Mouse (Mus musculus): ENCODE measurements around the gene Lemd1.
A peak's percentile ranks its signal among the peaks of the same experiment; 100 is the strongest.

Gene Lemd1

DNA sequence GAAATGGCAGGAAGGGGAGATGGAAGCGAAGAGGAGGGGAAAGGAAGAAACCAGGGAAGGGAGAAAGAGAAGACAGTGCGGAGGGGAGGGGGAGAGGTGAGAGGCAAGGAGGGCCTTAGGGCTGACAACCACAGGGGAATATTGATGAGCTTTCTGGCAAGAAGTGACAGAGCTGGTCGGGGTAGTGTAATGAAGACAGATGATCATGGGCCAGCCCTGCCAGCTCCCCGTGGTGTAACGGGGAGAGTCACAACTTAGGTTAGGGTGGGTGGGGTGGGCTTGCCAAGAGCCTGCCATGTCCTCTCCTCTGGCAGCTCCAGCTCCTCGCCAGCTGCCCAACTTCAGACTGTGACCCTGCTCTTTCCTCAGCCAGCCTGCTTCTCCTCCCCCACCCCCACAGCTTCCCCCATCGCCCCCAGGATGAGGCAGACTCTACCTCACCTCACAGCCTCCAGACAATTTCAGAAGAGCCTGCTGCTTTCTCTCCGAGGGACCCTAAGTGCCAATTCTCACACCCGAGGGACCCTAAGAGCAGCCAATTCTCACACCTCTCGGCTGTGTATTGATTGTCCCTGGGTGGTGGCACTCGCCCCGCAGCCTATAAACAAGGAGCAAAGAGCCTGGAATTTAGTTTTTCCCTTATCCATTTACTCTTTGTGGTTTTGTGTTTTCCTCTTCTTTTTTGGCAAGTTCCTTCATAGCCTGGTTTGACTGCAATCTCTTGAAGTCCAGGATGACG, 26.3 kb upstream of the Lemd1 start:
- no peak for DNase-seq (ENCODE audit: low spot score in 2 of 2)

DNA sequence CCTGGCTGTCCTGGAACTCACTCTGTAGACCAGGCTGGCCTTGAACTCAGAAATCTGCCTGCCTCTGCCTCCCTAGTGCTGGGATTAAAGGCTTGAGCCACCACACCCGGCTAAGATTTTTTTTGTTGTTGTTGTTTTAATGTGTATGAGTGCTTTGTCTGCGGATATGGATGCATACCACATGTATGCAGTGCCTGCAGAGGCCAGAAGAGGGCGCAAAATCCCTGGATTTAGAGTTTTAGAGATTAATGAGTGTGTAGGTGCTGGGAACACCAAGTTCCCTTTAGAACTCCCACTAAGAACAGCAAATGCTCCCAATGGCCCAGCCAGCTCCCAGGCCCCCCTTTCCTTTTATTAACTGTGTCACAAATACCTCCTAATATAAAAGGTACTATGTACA, 25.4 kb upstream of the Lemd1 start:
- no peak for DNase-seq (ENCODE audit: low spot score in 2 of 2)

DNA sequence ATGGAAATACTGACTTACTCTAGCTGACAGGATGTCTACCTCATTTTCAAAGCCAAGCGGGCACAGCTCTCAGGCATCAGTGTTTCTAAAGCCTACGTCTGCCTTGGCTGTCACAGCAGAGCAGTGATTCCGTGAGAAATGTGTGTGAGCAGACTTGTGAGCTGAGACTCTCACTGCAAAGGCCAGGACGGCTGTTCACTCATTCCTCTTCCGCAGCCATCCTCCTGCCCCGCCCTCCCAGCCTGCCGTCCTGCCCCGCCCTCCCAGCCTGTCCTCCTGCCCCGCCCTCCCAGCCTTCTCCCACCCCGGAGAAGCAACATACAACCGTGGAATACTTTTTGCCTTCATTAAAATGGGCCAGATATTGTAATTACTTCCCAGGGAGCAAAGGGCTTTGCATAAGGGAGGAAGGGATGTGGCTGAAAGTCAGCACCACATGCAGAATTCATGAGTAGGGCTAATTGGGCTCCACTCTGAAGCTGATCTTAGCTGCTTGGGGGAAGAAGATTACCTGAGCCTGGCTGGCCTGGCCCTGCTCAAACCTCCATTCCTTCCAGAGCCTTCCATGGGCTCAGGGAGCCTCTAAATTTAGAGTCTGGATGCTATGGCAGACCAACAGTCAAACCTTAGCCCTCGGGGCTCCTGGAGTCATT, 23.0 kb upstream of the Lemd1 start:
- no peak for DNase-seq (ENCODE audit: low spot score in 2 of 2)

DNA sequence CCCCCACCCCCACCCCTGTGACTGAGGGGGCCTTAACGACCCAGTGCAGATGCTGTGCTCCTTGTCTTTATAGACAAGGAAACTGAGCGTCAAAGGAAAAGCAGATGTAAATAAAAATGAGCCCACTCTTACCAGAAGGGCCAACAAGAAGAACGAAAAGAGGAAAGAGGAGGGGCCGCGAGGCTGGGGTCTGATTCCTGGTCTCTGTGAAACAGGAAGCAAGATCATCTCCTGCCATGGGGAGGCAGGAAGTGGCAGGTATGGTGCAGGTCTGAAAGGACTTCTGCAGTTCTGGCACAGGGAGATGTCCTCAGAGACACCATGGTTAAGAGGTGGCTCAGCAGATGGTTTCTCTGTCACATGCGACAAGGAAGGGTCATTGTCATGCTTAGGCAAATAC, 20.5 kb upstream of the Lemd1 start:
- DNase-seq (ENCODE audit: low spot score in 2 of 2) = no peak

DNA sequence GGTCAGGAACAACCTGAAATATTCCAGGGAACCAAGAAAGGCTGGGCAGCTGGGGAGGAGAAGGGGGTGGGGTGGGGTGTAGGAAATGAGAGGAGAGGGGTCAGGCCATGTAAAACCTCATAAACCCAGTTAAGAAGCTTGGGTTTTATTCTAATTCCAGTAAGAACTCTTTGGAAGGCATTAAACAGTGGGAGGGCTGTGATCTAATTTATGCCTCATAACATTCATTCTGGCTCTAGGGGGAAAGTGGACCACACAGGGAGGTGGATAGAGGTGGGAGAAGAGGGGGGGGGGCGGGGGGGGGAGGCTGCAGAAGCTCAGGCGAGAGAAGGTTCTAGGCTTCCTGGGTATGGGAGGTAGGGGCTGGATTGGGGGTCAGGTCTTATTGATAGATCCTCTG, 19.6 kb upstream of the Lemd1 start:
- no peak for DNase-seq (ENCODE audit: low spot score in 2 of 2)

DNA sequence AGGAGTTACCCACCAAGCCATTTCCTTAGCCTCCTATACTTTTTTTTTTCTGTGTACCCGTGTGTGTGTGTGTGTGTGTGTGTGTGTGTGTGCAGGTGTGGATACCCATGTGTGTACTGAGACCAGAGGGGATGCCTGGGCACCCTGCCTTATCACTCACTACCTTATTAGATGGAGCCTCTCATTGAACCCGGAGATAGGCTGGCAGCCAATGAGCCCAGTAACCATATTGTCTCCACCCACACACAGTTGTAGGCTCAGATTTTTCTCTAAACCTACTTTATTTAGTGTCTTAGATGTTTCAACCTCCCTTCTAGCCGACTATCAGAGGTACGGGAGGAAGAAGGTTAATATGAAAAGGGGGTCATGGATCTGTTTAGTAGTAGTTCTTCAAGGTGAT, 4.9 kb upstream of the Lemd1 start:
- DNase-seq (ENCODE audit: low spot score in 2 of 2) = no peak

DNA sequence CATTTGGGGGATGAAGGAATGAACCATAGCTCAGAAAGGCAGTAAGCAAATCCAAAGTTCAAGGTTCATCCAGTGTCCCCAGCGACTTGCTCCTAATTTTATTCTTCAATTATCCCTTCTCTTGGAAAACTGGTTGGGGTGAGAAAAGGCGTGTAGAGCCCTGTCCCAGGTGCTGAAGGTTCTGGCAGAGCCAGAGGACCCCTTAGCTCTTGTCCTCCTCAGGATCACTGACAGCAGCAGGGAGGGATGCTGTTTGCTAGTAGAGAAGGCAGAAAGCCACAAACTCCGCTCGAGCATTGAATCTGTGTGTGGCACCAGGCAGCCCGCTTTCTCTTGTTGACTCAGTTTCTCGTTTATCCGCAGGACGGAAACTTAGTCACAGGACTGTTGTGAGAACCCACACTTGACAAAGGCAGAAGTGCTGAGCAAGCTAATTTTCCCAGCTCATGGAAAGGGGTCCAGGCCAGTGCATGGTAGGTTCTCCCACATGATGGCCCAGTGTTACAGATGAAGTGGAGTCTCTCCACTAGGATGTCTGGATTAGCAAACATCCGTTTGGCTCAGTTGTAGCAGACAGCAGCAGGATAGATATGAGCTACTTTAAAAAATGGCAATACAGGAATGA, 2.7 kb upstream of the Lemd1 start:
- DNase-seq (ENCODE audit: low spot score in 2 of 2) = no peak

DNA sequence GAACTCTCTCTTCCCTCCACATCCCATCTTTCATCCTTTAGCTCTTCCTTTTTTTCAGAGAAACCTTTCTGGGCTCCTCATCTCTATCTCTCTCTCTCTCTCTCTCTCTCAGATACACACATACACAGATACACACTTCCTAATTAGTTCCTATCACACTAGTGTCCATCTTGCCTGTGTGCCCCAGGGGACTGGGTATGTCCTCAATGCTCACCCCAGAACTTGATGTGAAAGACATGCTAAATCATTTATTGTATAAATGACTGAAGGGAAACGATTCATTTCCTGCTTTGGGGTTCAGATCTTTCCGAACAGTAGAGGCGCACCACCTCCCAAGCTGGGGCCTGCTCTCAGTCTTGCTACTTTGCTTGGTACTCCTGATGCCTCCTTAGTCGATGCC, 2.0 kb upstream of the Lemd1 start:
- DNase-seq (ENCODE audit: low spot score in 2 of 2) = no peak

DNA sequence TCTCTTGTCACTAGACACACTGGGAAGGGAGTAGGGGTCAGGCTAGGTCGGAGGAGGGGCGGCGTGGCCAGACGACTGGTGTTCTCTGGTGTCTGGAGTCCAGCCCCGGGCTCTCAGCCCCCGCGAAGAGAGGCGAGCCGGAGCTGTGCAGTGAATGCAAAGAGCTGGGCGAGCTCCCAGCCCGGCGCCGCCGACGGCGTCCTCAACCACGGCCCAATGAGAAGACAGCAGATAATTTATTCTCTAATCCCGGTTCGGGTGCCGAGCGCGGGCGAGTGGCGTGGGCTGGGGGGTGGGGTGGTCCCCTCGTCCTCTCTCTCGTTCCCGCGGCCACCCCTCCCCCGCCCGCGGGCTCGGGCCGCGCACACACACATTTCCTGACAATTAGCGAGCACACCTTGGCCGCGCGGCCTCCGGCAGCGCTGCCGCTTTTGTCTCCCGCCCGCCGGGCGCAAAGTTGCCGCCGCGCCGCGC, 1.2 kb upstream of the Lemd1 start:
- peak in 1 of 2 experiments; percentile 73 for DNase-seq (ENCODE audit: low spot score in 2 of 2)

DNA sequence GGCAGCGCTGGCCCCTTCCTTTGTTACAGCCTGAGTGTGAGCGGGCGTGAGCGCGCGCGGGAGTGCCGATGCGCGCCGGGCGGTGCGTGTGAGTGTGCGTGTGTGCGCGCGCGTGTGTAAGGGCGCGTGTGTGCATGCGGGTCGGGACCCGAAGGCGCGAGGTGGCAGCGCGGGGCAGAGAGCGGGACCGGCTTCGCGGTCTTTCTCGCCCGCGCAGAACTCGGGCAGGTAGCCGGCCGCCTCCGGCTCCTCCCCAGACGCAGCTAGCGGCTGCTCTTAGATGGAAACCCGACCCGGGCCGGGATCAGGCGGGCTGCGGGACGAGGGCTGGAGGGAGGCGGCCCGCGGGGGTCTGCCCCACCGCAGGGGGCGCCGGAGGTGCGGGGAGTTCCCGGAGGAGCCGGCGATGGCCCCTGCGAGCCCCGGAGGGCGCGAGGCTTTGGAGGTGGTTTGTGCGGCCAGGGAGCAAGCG, 574 bp upstream of the Lemd1 start:
- no peak for DNase-seq (ENCODE audit: low spot score in 2 of 2)

DNA sequence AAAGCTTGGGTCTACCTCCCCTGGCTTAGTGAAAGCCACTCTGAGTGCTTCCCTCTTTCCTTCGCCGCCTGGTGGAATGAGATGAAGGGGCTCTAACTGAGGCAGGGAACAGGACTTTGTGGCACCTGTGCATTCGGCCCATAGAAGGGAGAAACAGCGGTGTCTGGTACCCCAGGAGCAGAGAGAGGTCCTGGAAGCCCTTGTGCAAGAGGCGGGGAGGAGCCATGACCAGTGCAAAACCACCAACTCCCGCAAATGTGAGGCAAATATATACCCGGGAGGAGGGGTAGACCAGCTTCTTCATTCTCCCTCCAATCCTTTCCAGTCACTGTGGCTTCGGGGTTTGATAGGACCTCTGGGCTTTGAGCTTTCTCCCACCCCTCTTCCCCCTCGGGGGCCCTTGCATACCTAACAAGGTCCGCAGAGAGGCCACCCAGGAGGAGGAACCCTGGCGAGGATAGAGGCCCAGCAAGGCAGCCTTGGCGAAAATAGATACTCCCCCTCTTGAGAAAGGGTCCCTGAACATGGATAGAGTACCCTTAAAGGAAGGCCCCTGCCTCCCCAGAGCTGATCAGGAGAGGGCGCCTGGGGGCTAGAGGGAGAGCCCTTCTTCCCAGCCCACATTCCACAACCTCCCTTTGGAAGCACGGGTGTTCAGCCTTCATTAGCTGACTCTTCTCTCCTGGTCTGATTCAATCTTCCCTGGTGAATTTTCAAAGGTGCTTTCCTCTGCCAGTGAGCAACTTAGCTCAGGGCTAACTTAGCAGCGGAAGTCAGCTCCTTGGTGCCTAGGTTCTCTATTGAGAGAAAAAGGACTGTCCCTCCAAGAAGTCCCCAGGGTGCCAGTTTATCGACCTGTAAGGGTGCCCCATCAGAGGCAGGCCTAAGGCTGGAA, 802 bp downstream of the Lemd1 start:
- DNase-seq (ENCODE audit: low spot score in 2 of 2) = no peak

DNA sequence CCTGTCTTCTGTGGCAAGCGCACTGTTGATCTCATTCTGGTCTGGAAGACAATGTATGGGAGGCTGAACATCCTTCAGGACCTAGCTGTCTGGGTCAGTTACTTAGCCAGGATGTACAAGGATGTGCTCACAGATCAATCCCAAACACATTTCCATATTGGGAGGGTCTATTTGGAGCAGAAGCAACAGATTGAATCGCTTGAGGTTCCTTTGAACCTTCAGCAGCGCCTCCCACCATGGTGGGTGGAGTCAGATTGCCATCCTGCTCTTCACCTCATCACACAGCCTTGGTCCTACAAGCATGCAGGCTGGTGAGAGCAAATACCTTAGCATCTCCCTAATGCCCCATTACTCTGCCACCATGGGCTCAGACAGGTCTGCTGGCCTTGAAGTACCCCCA, 2.6 kb downstream of the Lemd1 start:
- DNase-seq (ENCODE audit: low spot score in 2 of 2) = no peak

DNA sequence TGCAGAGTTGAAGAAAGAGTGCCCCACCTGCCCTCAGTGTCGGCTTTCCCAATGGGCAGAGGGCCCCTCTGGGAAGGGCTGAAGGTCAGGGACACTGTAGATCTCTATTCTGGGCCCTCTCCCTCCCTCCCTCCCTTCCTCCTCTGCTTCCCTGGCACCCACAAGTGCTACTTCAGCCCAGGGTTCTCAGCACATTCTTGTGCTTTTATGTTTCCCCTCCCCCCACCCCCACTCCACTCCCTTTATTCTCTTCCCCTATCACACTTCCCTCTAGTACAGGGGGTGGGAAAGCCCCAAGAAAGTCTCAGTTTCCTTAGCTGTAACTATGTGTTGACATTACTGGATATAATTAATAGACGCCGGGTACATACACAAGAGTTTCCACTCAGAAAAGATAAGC, 3.4 kb downstream of the Lemd1 start:
- DNase-seq (ENCODE audit: low spot score in 2 of 2) = no peak

DNA sequence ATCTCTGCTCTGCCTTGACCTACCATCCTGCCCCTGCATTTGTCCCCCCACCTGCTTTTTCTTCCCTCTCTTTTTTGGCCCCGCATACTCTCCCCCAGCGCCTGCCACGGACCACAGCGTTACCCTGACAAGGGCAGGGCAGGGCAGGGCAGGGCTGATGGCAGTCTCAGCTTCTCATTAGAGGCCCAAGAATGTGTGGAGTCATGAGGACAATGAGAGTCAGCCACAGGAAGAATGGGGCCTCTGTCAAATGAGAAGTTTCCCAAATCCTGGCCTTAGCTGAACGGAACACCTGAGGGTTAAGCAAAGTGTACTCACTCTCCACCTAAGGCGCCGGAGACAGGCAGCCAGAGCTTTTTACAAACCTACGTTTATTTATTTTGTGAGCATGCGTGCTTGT, 3.9 kb downstream of the Lemd1 start:
- no peak for DNase-seq (ENCODE audit: low spot score in 2 of 2)

DNA sequence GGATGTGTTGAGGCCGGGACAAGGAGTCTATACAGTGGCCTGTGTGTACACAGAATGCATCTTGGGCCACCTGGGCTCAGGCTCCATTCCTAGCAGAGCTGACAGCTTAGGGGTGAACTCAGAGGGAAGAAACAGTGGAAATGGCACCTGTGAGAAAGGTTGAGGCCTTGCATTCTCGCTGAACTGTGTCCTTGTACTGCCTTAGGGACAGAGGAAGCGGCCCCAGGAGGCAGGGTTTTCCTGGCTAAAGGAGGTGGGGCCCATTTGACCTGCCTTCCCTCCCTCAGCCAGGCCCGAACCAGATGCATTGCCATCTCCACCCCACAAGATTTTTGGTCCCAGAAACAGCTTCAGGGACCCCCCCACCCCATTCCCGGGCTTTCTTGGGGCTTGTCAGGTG, 4.5 kb downstream of the Lemd1 start:
- no peak for DNase-seq (ENCODE audit: low spot score in 2 of 2)

DNA sequence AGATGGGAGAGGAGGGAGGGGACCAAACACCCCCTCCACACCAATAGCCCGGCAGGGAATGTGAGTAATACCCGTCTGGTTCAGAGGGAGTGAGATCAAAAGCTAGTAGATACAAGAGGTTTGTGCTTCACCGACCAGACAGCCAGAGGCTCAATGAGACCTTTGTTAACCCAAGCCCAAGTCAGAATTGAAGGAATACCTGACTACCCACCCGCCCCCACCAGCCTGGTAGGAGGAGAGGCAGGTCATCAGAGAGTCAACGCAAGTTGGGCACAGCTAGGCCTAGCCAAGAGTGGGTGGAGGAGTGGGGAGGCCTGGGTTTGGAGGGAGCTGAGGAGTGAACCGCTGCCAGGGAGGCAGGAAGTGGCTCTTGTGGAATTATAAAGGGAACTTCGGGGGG, 5.1 kb downstream of the Lemd1 start:
- DNase-seq (ENCODE audit: low spot score in 2 of 2) = no peak

DNA sequence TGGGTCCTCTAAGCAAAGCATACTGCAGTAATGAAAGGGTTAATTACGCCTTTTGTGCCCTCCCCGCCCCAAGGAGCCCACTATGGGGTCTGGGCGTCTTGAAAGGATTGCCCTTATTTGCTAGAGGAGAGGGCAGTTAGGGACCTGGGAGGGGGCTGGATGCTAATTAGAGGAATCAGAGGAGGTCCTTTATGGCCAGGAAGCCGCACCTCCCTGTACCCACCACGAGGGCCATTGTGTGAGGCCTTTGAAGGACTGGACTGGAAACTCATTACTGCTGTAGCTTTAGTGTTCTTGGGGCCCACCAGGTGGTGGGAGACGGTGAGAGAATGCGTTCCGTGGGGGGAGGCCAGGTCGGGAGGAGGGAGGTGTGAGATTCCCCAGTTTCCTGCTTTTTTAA, 6.4 kb downstream of the Lemd1 start:
- no peak for DNase-seq (ENCODE audit: low spot score in 2 of 2)

DNA sequence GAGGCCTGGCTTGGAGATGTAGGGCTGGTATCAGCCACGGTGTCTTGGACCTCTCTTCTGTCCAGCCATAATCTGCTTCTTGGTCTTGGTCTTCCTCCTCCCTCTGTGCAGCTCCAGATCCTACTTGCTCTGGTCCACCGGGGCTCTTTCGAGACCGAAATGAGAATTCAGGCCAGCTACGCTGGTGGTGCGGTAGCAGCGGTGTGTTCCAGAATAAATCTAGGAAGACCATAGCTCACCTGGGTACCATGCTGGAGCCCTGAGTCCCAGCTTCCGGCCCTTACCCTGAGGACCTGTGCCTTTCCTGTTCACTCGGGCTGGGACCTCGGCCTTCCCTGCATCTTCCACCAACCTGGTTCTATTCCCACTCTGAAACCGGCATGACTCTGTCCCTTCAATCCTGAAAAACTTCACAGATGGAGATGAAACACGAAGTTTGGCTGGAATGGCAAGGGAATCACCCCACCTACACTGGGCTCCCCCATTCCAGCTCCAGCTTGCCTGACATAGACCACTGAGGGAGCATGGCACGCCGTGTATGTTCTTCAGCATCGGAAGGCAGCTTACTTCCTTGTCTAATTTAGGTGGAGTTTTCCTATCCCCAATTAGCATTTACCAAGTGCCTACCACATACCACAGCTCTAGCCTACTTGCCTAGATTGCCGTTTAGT, 7.3 kb downstream of the Lemd1 start:
- DNase-seq (ENCODE audit: low spot score in 2 of 2) = no peak

DNA sequence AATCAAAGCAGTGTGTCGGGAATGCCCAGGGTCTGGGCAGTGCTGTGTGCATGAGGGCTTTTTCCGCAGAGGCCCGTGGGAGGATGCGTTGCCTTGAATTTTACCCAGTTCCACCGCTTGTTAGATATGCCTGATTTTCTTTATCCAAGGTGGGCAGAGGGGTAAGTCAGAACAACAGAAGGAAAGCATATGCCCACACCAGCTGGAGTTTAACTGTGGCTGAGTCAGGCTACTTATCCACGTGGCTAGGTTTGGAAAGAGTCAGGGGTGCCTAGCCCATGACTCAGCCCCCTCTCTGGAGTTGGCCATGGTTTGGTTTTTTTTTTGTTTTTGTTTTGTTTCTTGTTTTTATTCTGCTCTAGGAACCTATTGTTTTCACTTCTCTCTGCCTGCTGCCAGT, 8.0 kb downstream of the Lemd1 start:
- DNase-seq (ENCODE audit: low spot score in 2 of 2) = no peak

DNA sequence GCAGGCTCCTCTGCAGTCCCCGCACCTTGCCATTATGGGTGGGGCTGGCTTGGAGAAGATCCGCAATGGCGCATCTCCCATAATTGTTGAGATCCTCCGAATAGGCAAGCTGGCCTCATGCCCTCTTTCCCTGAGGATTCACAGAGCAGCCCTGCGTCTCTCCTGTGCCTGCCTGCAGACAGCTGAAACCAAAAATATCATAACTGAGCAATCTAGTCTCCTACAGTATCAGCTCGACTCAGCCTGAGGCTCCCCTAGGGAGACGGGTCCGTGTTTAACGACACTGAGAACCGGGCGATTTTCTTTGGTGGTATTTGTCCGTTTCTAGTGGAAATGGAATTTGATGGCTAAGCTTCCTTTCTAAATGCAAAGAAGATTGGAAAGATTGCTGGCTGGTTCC, 8.7 kb downstream of the Lemd1 start:
- no peak for DNase-seq (ENCODE audit: low spot score in 2 of 2)

Data from frontal cortex, postnatal 36 days (tissue).